Mouse (Mus musculus) erythroblast, embryonic 14.5 days (primary cell): ENCODE measurements around the gene Rbfox3. TPM values are rescaled to one million over a fixed set of nuclear protein-coding genes. Genes with fewer than 3 reads are reported as not detected.

Experiments used
- H3K27me3 ChIP-seq: 2 replicates; pipeline ENCODE4 v1.6.1; 2012; ENCODE audit warnings: inconsistent platforms; ENCODE audit not compliant: control insufficient read depth
- H3K36me3 ChIP-seq: 2 replicates; pipeline ENCODE4 v1.6.1; 2012; ENCODE audit warnings: mild to moderate bottlenecking, inconsistent platforms; ENCODE audit not compliant: control insufficient read depth
- H3K4me1 ChIP-seq: 2 replicates; pipeline ENCODE4 v1.6.1; 2012; ENCODE audit warnings: inconsistent platforms; ENCODE audit not compliant: control insufficient read depth
- H3K4me3 ChIP-seq: replicated peaks from 2 replicates; pipeline ENCODE3; 2012; ENCODE audit warnings: moderate library complexity, mild to moderate bottlenecking, inconsistent platforms
- H3K9me3 ChIP-seq: 2 replicates; pipeline ENCODE4 v1.6.1; 2012; ENCODE audit warnings: low read length, inconsistent platforms, mixed read lengths; ENCODE audit not compliant: control insufficient read depth
- GATA1 ChIP-seq: IDR thresholded peaks from 2 replicates; pipeline ENCODE4 v1.6.1; 2012; ENCODE audit warnings: low read length, inconsistent platforms, mixed read lengths
- TAL1 ChIP-seq: IDR thresholded peaks from 3 replicates; pipeline ENCODE4 v1.6.1; 2012; ENCODE audit warnings: low read length, inconsistent platforms, mixed read lengths
- polyA plus RNA-seq: library from polyadenylated mRNA; stranded (reverse); fragments of >175 nt; gene quantifications from 2 replicates; pipeline ENCODE4 v1.2.3, GENCODE M21; 2012

Rbfox3 gene
- polyA plus RNA-seq, 1 experiment, result 0.02 TPM

GRCm38 (mm10) chr11:118888426-118888825 is 23.0 kb downstream of the Rbfox3 start:
- H3K27me3 ChIP-seq, result no peaks in the 10 kb centered on the region; the same call in 1 of the 2 replicates
- no peak for TF ChIP-seq GATA1
- no peak for TF ChIP-seq TAL1

GRCm38 (mm10) chr11:118887206-118887605 is 24.2 kb downstream of the Rbfox3 start:
- no peak for TF ChIP-seq GATA1
- no peak for TF ChIP-seq TAL1
- Histone ChIP-seq H3K27me3 (no peaks in the 10 kb centered on the region; the same call in 1 of the 2 replicates), H3K4me1 (no peaks in the 10 kb centered on the region), H3K9me3 (peaks cover 11% of the 10 kb centered on the region), H3K36me3 (no peaks in the 10 kb centered on the region), H3K4me3 (no peak overlapping the region)

More at GRCm38 (mm10) chr11:118888426-118888825, 23.0 kb downstream of the Rbfox3 start:
- Histone ChIP-seq H3K4me1 (no peaks in the 10 kb centered on the region), H3K9me3 (peaks cover 11% of the 10 kb centered on the region), H3K36me3 (no peaks in the 10 kb centered on the region), H3K4me3 (no peak overlapping the region)

GRCm38 (mm10) chr11:118886269-118886965 is 25.0 kb downstream of the Rbfox3 start:
- TF ChIP-seq GATA1 (no peak), TAL1 (0 out of 3 replicates have a peak, but pooled peaks have one; percentile 2)
- H3K36me3 ChIP-seq, result no peaks in the 10 kb centered on the region
- H3K4me1 ChIP-seq, result no peaks in the 10 kb centered on the region
- no peaks in the 10 kb centered on the region; the same call in 1 of the 2 replicates for H3K27me3 ChIP-seq
- H3K9me3 ChIP-seq, result peaks cover 11% of the 10 kb centered on the region
- H3K4me3 ChIP-seq, result no peak overlapping the region

GRCm38 (mm10) chr11:118885604-118886003 is 25.8 kb downstream of the Rbfox3 start:
- Histone ChIP-seq H3K9me3 (peaks cover 11% of the 10 kb centered on the region), H3K27me3 (no peaks in the 10 kb centered on the region; the same call in 1 of the 2 replicates), H3K4me1 (no peaks in the 10 kb centered on the region), H3K4me3 (no peak overlapping the region), H3K36me3 (no peaks in the 10 kb centered on the region)
- no peak for TF ChIP-seq TAL1
- TF ChIP-seq GATA1, result no peak

- Histone ChIP-seq H3K9me3 (peaks cover 11% of the 10 kb centered on the region), H3K27me3 (no peaks in the 10 kb centered on the region; the same call in 1 of the 2 replicates), H3K36me3 (no peaks in the 10 kb centered on the region), H3K4me1 (no peaks in the 10 kb centered on the region), H3K4me3 (no peak overlapping the region)
- TF ChIP-seq TAL1, result no peak
Measured at GRCm38 (mm10) chr11:118885135-118885534, 26.3 kb downstream of the Rbfox3 start.

- Histone ChIP-seq H3K9me3 (peaks cover 15% of the 10 kb centered on the region), H3K4me1 (no peaks in the 10 kb centered on the region), H3K36me3 (no peaks in the 10 kb centered on the region), H3K27me3 (no peaks in the 10 kb centered on the region; the same call in 1 of the 2 replicates), H3K4me3 (no peak overlapping the region)
- TF ChIP-seq GATA1 (no peak), TAL1 (no peak)
Measured at GRCm38 (mm10) chr11:118883143-118883542, 28.3 kb downstream of the Rbfox3 start.

- Histone ChIP-seq H3K9me3 (peaks cover 9% of the 10 kb centered on the region), H3K27me3 (no peaks in the 10 kb centered on the region; the same call in 1 of the 2 replicates), H3K4me3 (no peak overlapping the region), H3K36me3 (no peaks in the 10 kb centered on the region), H3K4me1 (no peaks in the 10 kb centered on the region)
- TF ChIP-seq TAL1, result no peak
- no peak for TF ChIP-seq GATA1
Measured at GRCm38 (mm10) chr11:118881786-118882495, 29.5 kb downstream of the Rbfox3 start.

GRCm38 (mm10) chr11:118879466-118880150 is 31.8 kb downstream of the Rbfox3 start:
- Histone ChIP-seq H3K27me3 (no peaks in the 10 kb centered on the region), H3K4me3 (no peak overlapping the region), H3K36me3 (no peaks in the 10 kb centered on the region), H3K9me3 (peaks cover 4% of the 10 kb centered on the region; the same call in 1 of the 2 replicates), H3K4me1 (no peaks in the 10 kb centered on the region)
- no peak for TF ChIP-seq GATA1
- TF ChIP-seq TAL1, result no peak

- no peak for TF ChIP-seq TAL1
- no peak for TF ChIP-seq GATA1
- Histone ChIP-seq H3K27me3 (no peaks in the 10 kb centered on the region), H3K9me3 (peaks cover 4% of the 10 kb centered on the region; the same call in 1 of the 2 replicates), H3K4me3 (no peak overlapping the region), H3K36me3 (no peaks in the 10 kb centered on the region), H3K4me1 (no peaks in the 10 kb centered on the region)
Measured at GRCm38 (mm10) chr11:118878605-118879245, 32.7 kb downstream of the Rbfox3 start.
